Mouse (Mus musculus) liver, adult (tissue): Measurements from ENCODE around the gene Ccdc167.

Experiments
- GATA4 ChIP-seq: IDR thresholded peaks from 2 replicates; pipeline ENCODE4 v1.6.1; 2014; ENCODE audit warnings: mild to moderate bottlenecking, low read length; ENCODE audit not compliant: insufficient replicate concordance

Ccdc167 gene

DNA sequence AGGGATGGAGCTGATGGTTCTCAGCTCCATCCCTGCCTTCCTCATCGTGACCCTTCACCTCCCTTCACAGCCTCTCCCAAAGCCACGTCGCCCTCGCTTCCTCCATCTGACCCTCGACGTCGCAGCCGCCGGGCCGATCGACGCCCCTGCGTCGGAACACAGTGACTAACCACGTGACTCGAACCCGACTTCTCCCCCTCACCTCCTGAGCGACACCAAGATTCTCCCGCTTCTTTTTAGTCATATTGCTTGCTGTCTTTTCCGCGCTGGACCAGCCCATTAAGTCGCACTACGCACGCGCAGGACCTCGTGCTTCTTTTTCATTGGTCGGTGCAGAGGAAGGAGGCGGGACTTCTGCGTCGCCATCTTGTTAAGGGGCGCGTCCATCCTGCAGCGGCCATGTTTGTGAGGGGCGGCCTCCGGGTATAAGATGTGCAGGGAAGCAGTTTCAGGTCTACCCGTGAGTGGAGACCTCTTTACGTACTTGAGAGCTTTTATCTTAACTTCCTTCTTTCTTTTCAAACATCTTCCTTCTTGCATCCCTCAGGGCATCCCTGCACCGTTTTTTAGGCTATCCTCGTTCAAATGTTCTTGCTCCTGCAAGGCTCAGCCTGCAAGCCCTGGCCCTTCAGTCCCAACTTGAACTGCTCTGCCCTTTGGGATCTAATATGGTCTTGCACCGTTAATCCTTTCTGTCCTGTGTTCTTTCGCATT lies at the start of gene Ccdc167:
TSS of gene Ccdc167 (minus strand) at position 313 of the 714 bp plus-strand sequence.
- TF ChIP-seq GATA4 = no peak

DNA sequence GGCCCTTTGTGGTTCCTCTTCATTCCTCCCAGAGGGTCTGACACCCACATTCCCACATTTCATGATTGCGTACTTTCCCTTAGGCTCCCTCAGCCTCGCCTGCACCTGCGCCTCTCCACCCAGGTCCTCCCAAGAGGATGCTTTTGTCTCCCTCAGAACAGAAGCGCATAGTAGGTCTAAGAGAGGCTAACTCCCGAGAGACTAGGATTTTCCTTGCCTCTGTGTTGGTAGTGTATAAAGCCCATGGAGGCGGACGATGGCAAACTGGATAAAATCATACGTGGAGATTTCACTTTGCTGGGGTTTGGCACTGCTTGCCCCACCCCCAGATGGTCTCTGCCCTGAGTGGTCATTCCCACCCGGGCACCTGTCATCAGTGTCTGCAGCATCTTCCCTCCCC lies 48.5 kb upstream of the Ccdc167 start:
- TF ChIP-seq GATA4 = no peak

DNA sequence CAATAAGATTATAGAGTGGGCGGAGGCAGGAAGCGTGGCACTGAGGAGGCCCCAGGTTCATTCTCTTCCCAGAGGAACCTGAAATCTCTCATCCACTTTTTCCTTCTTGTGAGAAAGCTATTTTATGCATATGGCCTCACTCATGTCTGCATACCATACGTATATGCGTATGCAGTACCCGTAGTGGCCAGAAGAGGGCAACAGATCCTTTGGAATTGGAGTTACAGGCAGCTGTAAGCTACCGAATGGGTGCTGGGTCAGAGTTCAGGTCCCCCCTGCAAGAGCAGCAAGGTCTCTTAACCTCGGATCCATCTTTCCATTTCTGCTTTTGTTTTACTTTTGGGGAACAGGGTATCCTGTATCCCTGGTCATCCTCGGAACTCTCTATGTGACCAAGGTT lies 45.7 kb upstream of the Ccdc167 start:
- TF ChIP-seq GATA4 = no peak

DNA sequence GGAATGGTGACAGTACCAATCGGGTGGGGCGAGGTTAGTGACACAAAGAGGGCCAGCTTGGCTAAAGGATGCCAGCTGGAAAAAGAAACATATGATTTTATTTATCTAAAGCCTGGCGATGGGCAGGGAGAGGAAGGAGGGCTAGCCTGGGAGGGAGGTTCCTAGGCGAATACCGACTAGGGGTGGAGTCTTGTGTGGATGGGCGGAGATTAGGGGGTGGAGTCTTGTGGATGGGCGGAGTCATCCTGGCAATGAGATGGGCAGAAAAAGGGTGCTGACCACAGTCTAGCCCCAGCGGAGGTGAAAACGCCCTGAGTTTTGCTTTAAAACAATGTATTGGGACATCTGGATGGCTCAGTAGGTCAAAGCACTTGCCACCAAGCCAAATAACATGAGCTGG lies 45.1 kb upstream of the Ccdc167 start:
- TF ChIP-seq GATA4 = no peak

DNA sequence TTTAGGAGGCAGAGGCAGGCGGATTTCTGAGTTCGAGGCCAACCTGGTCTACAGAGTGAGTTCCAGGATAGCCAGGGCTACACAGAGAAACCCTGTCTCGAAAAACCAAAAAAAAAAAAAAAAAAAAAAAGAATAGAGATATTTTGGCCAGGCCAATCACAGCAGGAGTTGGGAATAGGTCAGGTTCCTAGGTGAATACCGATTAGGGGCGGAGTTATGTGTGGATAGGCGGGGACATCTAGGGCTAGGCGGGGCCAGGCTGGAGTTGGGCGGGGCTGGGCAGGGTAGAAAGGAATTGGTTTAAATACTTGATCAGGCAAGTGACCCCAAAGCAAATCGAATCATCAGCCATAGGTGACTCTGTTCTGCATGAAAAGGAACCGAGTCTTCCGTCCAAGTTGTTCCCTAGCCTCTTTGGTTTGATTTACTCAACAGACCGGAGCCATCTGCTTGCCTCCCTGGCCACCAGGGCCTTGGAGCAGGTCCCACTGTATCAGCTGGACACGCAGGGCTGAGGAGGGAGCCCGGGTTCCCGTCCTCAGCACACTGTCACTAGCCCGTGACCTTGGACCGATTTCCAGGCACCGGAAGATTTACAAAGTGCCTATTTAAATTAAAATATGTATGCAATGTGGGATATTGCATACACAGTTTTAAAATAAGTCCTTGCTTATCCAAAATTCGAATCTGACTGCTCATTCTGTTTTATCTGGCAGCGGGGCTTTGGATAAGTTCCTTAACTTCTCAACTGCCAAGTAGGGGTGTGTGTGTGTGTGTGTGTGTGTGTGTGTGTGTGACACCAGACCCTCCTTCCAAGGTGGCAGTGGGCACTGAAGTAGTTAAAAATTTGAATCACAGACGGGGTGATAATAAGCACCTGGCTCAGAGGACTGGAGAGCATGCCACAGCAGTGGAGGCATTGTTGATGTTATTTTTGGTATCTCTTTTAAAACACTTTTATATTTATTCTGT lies 43.8 kb upstream of the Ccdc167 start:
- TF ChIP-seq GATA4 = no peak

DNA sequence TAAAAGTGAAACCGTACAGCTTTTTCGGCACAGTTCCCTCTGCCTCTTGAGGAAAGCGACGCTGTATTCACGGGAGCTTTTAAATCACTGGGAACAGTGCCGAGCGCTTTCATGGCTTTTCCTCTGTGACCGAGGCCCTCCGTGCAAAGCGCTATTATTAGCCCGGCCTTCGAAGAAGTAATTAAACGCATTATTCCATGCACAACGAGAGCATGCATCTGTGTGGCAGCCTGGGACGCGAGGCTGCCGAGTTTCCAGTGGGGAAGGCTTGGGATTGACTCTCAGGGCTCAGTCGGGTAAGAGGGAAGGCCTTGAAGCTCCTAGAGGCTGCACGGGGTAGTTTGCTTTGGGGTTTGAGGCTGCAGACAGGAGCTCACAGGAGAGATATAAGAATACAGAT lies 43.1 kb upstream of the Ccdc167 start:
- TF ChIP-seq GATA4 = no peak

DNA sequence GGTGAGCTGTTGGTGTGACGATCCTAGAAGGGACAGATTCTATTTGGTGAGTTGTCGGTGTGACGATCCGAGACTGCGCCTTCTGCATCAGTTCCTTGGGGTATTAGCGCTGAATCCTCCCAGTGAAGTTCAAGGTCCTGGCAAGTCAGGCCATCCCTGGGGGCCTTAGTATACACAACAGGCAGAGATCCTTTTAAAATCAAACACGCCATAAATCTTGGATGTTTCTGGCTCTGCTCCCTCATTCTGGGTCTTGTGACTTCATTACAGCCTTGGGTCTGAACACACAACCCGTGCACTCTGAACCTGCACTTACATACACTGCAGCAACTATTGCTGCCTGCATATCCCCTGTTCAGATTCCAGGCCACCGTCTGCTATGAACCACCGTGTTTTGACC lies 39.5 kb upstream of the Ccdc167 start:
- TF ChIP-seq GATA4 = no peak

DNA sequence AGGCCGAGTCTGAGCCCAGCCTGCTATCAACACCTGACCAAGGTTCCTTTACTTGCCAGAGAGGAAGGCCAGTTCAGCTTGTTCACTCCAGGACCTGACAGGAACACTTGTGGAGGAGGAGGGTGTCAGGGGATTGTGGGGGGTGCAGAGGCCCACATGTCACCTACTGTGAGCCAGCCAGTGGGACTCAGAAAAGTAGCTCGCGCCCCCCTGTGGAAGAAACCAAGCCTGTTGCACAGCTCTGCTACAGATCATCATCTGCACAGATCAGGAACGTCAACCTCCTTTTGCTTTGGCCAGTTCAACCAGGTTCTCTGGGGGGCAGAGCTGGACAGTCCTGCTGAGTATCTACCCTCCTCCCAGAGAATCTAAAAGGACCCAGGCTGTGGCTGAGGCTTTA lies 37.7 kb upstream of the Ccdc167 start:
- no peak for TF ChIP-seq GATA4

DNA sequence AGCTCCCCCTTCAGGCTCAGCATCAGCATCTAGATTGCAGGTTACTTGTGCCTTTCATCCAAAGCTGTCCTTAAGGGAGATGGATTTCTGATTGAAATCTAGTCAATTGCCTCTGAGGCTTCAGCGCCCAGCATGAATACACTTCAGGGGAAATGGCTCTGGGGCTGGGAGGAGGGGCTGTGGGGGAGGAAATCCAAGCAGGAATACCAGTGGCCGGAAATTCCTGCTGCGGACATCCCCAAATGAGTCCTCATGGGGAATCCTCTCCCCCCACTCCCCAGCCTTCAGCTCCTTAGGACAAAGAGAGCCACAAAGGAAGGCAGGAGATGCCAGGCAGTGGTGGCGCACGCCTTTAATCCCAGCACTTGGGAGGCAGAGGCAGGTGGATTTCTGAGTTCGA lies 30.6 kb upstream of the Ccdc167 start:
- no peak for TF ChIP-seq GATA4

DNA sequence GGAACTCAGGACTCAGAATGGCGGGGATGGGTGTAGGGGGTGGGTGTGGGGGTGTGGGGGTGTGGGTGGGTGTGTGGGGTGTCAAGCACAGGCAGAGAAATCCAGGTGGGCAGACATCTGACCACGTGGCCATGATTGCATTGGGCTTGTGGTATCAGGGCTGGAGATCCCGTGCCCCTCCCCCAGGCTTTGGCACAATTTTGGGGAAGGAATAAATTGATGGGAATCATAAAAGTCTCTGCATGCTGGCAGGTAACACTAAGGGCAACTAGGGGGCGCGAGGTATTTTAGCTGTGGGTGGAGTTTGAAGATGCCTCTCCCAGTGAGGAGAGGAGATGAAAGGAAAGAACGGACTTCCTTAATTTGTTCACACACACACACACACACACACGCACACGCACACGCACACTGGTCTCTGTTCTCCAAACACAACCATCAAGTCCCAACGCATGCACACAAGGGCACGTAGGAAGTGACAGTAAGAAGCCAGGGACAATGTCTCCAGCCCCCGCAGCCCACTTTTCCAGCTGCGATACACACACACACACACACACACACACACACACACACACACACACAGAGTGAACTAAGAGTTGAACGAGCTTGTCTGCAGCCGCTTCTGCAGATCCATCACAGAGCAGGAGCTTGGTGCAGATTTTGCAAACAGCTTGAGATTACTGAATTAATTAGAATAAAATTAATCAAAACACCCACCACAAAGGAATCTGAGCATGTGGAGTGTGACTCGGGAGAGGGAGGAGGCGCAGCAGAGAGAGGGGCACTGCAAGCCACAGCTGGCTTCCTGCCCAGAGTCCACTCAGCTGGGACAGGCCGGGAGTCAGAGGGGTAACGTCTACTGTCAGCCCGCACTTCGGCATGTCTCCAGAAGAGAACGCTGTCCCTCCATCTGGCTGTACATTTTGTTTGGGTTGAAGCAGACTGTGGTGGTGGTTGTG lies 21.3 kb upstream of the Ccdc167 start:
- TF ChIP-seq GATA4 = no peak

DNA sequence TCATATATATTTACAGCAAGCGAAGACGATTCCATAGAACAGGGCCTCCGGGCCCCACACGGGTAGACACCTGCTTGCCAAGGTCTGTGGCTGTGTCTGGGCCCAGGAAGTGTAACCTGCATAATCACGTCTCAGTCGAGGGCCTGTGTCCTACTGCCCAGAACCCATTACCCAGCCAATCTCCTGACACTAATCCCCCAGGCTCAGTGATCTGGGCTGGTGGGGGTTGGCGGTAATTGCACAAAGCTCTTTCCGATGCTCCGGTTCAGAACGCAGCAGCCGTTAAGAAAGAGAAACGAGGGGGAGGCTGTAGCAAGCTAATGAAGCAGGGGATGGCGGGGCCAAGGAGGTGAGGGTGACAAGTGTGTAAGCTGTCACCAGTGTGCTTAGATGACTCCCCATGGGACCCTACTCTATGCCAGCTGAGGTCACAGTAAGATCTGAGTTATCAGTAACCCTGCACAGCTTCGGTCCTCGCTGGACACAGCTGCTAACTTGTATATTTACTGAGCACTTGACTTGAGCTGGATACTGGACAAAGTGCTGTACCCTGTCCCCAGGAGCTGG lies 19.7 kb upstream of the Ccdc167 start:
- TF ChIP-seq GATA4 = no peak

DNA sequence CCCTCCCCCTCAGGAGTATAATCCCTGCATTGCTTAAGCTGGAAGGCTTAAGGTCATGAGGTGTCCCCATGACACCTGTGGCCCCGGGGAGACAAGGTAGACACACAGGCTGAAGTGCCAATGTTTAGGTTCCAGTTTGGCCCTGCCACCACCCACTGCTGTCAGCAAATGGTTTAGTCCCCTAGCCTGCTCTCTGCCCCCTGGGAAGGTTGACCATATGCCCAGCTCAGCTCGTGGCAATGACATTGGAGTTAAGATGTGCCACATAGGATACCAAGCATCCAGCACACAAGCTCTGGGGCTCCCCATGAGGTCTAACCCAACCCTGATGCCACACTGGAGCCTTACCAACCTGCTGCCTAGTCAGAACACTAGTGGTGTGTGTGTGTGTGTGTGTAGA lies 15.7 kb upstream of the Ccdc167 start:
- no peak for TF ChIP-seq GATA4

DNA sequence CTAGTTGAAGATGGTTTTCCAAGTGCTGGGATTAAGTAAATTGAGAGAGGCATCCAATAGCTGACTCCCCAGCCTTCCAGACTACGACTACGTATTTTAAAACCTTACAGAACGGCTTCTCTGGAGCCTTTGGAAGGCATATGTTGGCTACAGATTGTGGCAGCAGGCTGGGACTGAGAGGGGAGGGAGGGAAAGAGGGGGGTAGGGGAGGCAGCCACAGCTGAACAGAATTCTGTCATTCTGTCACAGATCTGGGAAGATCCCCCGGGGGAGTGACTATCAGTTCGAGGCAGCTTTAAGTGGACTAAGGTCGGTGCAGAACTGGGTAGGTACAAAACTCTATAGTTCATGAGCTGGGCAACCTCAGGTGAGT lies 15.1 kb upstream of the Ccdc167 start:
- no peak for TF ChIP-seq GATA4

DNA sequence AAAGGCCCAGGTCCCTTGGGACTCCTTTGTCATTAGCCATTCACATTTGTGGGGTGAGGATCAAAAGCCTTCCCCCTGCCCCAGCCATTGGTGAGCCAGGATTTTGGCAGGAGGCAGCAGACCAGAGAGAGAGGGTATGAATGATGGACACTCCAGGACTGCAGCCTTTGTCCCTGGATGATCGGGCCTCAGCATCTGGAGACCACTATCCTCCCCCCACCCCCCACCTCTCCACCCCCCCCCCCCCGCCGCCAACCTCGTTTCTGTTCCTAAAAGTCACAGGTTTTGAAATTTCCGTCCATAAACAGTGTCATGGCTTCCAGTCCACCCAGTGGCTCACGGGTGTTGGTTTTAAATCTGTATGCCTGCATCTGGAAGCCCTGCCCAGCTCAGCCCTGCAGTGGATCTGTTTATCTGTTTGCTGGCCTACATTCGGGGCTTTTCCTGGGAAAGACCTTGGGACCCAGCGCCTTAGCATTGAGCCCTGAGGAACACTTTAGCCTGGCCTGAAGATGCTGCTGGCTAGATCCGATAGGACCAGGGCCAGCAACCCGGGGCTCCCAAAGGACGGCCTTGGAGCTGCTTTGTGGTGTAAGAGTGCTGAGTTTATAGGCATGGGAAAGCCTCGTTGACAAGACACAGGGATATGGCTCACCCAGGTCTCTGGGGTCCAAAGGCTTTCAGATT lies 14.6 kb upstream of the Ccdc167 start:
- no peak for TF ChIP-seq GATA4
